Mouse (Mus musculus): ENCODE measurements around the gene Tspan14.

DNA sequence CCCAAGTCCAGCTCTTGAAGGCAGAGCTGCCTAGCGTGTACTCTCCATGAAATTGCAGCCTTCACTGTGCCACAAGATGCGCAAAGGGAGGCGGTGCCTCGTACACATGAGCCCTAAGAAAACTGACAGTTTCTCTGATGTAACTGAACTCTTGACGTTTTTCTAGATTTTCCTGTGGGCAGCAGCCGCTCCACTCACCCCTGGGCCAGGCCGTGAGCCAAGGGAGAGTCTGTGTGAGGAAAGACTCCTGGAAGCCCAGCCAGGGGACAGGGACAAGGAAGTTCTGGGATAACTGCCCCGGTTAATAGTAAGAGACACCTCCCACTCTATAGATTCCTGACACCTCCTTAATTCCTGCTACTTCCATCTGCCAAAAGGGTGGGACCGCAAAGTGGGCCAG is 57.8 kb downstream of the Tspan14 start:
- TF ChIP-seq CTCF (IDR thresholded peaks at IDR 0.05; ENCODE audit: low read depth, low read length) (no peak), POLR2A (IDR thresholded peaks at IDR 0.05; ENCODE audit: extremely low read depth, insufficient read depth, low read length) (no peak)
